Mouse (Mus musculus) embryo, embryonic 9.5 days (tissue): ENCODE measurements around the gene Cpne4.

Experiments
- DNase-seq: peaks from one replicate; pipeline ENCODE4 v3.0.0-alpha.2; 2017; ENCODE audit errors: extremely low spot score

Gene Cpne4

DNA sequence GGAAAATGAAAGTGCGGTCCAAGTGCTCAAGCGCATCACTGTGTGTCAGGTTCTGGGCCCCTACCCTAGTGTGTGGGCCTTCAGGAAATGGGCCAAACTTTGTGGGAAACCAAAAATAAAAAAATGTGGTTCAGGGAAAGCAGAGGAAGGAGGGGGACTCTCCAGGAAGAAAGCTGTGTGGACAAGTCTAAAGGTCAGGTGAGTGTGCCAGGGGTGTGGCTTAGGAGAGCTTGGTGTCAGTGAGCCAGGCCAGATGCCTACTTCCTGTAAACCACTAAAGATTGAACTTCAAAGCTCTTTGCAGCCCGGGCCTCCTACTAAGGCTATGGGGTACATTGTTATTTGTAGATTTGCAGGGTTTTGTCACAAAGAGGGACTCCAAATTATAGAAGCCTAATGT is 327.1 kb downstream of the Cpne4 start:
- no peak for DNase-seq

- DNase-seq = no peak
Observed at GRCm38 (mm10) chr9:104877014-104877413, 329.9 kb downstream of the Cpne4 start.

DNA sequence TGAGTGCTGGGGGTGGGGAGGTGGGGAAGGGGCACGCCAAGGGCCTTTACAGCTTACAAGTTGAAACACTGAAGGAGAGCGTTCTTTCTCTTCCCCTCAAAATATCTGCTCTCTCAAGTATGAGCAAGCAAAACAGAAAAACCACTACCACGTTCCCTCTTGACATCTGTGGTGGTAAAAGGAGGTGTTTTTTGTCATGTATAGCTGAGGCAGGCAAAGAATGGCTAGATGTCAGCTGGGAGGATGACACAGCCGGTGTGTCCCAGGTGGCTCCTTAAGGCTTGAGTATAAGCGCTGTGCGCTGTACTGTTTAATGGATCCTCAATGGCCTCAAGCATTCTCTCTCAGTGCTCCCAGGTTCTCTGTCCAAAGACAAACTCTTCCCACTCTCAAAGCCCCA is 331.5 kb downstream of the Cpne4 start:
- DNase-seq = no peak

- DNase-seq = no peak
Observed at GRCm38 (mm10) chr9:104890517-104890916, 343.4 kb downstream of the Cpne4 start.

DNA sequence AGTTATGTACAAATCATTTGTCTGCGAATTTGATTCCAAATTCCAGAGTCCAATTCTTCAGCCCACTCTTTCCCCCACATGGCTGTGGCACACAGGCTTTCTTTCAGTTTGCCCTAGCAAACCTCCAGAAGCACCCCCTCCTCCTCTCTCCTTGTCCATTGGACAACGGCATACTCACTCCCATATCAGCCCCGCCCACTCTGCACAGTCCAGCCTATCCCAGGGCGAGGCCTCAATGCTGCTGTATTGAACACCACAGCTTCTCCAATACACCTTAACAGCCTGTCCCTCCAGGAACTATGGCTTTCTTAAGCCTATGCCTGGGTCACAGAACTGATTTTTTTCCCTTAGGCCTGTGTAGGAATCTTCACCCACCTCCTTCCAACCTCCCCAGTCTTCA is 348.3 kb downstream of the Cpne4 start:
- no peak for DNase-seq

DNA sequence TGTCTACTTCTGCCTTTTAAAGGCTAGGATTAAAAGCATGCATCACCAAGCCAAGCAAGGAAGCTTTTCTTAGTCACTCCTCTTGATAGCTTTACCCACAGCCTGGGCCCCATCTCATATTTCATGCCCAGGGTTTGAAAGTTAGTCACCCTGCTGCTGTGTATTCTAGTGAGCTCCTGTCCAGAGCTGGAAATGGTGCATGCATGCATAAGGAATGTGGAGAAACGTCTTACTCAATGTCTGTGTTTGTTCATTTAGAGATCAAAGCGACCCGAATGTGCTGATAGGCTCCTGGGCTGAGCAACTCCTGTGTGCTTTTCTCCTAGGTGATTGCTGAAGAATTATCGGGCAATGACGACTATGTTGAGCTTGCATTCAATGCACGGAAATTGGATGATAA is 354.0 kb downstream of the Cpne4 start:
- peak; percentile 15 for DNase-seq

DNA sequence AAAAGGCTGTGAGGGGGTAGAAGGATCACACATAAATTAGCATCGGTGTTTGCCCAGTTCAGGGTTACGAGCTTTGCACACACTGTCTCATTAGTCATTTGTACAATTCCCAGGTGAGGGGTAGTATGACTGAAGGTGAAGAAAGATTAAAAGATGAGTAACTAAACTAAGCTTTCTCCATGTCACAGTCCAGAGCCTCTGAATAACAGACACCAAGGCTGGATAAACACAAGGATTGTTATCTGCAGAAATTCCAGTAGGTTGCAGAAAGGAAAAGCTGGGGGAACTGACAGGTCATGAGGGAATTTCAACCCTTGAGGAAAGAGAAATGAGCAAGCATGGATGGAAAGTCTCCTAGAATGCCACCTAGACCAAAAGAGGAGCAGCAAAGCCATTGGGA is 354.7 kb downstream of the Cpne4 start:
- DNase-seq = no peak

DNA sequence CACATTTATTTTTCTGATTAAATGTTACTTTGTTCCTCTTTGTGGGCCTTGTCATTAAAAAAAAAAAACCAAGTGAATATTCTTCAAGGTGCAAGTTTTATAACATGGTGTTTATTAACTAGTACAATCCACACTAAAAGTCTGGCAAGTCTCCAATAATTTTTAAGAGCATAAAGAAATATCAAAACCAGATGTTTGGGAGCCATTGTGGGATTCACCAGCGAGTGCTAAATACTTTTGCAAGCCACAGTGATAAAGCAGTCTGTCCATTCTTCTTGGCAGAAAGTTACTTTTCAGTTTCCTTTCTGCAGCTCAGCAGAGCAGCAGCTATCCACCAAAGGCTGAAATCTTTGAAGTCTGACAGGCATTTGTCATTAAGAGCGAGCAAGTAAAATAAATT is 365.6 kb downstream of the Cpne4 start:
- no peak for DNase-seq

GRCm38 (mm10) chr9:104913327-104913726 is 366.2 kb downstream of the Cpne4 start:
- no peak for DNase-seq

GRCm38 (mm10) chr9:104921197-104921596 is 374.1 kb downstream of the Cpne4 start:
- DNase-seq = no peak

- no peak for DNase-seq
Observed at GRCm38 (mm10) chr9:104922051-104922450, 375.0 kb downstream of the Cpne4 start.

- DNase-seq = no peak
Observed at GRCm38 (mm10) chr9:104928806-104929205, 381.7 kb downstream of the Cpne4 start.

GRCm38 (mm10) chr9:104940389-104940788 is 393.3 kb downstream of the Cpne4 start:
- no peak for DNase-seq

DNA sequence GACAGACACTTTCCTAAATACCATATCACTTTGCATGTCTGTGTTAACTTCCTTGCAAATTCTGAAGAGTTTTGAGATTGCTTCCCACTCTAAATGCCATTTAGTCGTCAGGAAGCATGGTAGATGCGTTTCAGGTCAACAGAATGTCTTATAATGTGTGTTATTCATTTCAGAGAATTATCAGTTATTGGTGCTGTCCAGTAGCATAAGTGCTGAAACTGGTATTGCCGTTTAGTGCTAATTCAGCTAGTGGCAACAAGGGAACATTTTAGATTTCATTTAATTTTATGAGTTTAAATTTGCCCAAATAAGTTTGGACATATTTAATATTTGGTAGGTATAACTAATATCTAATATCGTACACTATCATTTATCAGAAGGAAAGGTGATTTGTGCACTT is 403.5 kb downstream of the Cpne4 start:
- no peak for DNase-seq

DNA sequence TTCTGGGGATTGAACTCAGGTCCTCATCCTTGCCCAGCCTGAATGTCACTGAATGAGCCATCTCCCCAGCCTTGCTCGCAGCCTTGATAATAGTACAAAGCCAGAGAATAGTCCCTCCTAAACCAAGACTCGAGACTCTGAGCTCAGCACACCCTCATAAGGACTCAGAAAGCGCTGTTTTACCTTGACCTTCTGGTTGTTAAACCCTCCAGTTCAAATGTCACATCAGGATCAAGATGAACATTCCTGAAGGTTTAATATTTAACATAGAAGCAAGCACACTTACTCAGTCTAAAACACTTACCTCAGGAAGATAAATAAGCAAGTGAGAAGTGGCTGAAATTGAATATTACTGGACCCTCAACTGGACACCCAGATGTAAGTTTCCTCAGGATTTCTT is 405.1 kb downstream of the Cpne4 start:
- DNase-seq = no peak

GRCm38 (mm10) chr9:104972828-104973227 is 425.7 kb downstream of the Cpne4 start:
- no peak for DNase-seq

- DNase-seq = no peak
Observed at GRCm38 (mm10) chr9:104981934-104982548, 435.0 kb downstream of the Cpne4 start.

- DNase-seq = no peak
Observed at GRCm38 (mm10) chr9:104998225-104998624, 451.1 kb downstream of the Cpne4 start.

- DNase-seq = no peak
Observed at GRCm38 (mm10) chr9:105010721-105011120, 463.6 kb downstream of the Cpne4 start.

DNA sequence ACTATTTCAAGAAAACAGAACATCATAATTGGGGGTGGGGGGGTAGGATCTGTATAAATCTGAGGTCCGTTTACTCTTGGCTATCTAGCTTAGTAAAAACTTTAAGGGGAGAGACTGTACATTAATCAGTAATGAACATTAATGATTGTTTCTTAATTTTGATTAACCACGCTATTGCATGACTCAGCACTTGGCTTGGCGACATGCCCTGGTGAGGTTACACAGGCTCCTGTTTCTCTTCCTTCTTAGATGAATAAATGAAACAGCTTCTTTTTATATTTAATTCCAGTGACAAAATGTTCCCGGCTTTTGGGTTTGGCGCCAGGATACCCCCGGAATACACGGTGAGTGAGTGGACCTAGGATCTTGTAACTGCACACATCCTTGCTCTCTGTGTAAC is 471.1 kb downstream of the Cpne4 start:
- DNase-seq = no peak

GRCm38 (mm10) chr9:105028311-105028710 is 481.2 kb downstream of the Cpne4 start:
- no peak for DNase-seq

DNA sequence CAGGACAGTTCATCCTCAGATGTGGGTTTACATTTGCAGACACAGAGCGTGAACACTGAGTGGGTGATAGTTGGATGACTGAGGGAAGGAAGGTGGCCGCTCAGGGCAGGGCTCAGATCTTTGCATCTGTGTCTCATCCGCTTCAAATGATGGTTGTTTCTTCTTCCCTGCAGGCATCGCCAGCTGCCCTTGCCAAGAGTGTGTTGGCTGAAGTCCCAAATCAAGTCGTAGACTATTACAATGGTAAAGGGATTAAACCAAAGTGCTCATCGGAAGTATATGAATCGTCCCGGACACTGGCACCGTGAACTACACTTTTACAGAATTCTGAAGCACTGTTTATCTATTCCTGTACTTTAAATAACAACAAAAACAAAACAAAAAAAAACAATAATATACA is 485.5 kb downstream of the Cpne4 start:
- no peak for DNase-seq

GRCm38 (mm10) chr9:105033641-105034040 is 486.6 kb downstream of the Cpne4 start:
- no peak for DNase-seq

DNA sequence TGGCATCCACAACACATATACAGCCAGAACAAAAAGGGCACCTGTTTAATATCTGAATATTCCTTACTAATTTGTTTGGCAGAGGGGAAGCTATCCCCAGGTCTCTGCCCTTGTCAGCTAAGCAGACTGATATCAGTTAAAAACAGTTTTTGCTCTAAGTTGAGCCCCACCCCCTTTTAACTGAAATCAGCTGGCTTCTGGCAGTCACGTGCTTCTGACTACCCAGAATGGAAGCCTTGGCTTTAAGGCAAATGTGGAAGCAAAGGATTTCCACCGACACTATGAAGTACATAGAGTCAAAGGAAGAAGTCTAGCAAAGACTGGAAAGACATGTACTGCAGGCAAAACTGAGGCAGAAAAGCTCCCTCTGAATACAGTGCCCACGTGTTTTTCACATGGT is 490.8 kb downstream of the Cpne4 start:
- no peak for DNase-seq
